Mouse (Mus musculus) layer of hippocampus, adult 9-10 months (tissue): ENCODE results near the gene Mien1.

ENCODE experiments used
- DNase-seq: peaks from one replicate; pipeline ENCODE4 v3.0.0; 2022; ENCODE audit warnings: low spot score

Mien1 gene

DNA sequence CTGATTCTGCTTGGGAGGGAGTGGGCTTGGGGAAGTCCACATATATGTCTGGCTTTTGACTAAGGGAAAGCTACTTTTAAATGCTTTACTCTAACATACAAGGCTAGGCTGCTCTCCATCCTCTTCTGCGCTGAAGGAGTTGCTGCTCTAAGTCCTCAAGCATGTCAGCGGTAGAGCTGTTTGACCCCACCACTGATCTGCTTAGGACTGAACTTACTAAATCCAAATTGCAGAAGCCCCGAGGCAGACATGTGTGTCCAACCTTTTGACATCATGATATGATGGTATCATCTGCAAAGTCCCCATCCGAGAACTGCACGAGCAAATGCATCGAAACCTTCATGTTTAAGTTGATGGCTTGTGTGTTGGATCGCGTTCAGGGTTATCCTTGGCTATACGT lies 21.1 kb upstream of the Mien1 start:
- DNase-seq: no peak

- DNase-seq: no peak
Measured at GRCm38 (mm10) chr11:98459071-98459741, 20.4 kb upstream of the Mien1 start.

DNA sequence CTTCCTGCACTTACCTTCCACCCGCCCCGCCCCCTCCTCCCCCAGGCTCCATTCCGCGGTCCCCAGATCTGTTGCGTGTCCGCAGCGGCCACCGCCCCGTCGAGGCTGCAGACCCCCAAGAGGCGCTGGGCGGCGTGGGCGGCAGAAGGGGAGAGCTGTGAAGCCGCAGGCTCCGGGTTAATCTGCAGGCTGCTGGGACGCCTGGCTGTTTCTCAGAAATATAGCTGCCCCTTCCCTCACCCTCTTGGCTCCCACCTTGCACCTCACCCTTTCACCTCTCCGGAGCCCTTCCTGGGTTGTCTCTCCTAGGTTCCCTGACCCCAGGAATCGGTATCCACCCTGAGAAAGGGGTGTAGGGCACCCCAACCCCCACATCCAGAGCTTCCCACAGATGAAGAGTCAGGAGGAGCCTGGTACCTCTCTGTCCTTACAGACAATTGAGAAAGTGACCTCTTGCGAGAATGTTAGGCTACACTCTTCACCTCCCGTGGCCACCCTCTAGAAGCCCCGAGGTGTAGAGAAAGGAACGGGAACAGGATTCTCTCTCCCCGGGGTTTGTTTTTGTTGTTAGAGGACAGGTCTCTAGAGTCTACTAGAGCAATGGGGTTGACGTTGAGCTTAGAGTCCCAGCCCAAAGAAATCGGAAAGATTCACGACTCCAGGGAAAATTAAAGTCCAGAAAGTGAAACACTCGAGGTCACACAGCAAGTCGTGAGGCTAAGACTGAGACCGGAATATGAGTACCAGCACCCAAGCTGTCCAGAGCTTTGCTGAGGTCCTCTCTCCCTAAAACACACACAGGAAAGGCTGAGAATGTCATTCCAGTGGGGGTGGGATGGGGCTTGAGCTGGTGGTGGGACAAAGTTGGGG lies 19.6 kb upstream of the Mien1 start:
- no peak for DNase-seq

GRCm38 (mm10) chr11:98457367-98458120 lies 18.8 kb upstream of the Mien1 start:
- DNase-seq: peak; percentile 31

DNA sequence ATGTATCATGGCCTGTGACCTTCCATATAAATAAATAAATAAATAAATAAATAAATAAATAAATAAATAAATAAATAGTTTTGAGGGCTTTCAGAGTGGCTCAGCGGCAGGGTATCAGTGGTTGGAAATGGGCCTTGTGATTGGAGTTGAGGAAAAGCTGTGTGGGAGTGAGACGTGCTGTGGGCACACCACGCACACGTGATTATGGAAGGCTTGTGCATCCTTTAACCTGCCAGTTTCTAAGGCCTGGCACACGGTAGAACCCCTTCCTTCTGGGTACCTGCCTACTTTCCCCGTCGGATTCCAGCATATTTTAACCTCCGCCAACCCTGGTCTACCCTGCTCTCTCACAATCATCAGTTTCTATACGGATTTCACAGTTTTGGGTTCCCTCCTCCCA lies 18.2 kb upstream of the Mien1 start:
- DNase-seq: no peak

- no peak for DNase-seq
Measured at GRCm38 (mm10) chr11:98456545-98456944, 17.8 kb upstream of the Mien1 start.

- DNase-seq: no peak
Measured at GRCm38 (mm10) chr11:98455484-98455883, 16.7 kb upstream of the Mien1 start.

DNA sequence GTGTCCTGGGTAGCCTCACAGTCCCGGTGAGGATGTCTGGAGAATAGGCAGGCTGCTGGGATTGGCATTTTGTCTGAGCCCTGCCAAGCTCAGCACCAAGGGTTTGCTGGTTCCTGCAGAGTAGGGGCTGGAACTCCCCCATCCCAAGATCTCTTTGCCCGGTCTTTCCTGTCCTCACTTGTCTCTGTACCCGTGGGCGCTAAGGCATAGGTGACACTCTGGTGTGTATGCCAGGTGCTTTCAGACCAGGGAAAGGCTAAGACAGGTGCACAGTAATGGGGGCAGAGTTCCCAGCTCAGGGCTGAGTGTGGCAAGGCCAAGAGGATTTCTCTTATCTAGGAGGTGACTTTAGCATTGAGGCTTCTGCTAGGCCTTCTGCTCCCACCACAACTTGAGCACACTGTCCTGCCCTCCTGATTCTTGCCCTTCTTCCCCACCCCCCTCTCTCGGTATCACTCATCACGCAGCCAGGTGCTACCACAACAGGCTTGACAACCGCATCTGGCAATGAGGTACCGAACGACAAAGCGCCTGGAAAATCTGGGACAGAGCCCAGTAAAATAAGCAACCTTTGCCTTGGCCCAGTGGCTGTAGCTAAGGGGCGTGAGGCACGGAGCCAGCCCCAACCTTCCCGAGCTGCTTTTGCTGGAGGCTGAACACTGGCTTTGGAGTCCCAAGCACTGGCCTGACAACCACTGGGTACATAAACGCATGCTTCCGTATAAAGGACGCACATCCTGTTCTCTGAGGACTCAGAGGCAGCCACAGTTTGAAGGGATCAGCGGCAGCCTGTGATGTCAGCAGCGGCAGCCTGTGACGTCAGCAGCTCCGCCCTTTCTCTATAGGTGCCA lies 11.4 kb upstream of the Mien1 start:
- DNase-seq: no peak

GRCm38 (mm10) chr11:98449419-98449818 lies 10.6 kb upstream of the Mien1 start:
- no peak for DNase-seq

- no peak for DNase-seq
Measured at GRCm38 (mm10) chr11:98448191-98448790, 9.5 kb upstream of the Mien1 start.

DNA sequence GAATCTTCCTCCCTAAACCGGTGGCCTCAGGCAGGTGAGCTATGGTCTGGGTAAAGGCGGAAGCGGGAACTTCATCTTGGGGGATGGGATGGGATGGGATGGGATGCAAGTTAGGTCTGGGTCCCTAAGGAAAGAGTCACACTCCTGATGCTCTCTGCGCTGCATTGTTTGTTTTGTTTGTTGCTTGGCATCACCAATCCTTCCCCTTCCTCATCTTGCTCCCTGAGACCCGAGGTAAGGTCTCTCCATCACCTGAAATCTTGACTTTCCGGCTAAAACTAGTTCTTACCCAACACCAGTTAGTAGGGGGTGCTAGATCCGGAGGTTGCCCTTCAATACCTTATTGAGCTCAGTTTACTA lies 8.7 kb upstream of the Mien1 start:
- DNase-seq: no peak

DNA sequence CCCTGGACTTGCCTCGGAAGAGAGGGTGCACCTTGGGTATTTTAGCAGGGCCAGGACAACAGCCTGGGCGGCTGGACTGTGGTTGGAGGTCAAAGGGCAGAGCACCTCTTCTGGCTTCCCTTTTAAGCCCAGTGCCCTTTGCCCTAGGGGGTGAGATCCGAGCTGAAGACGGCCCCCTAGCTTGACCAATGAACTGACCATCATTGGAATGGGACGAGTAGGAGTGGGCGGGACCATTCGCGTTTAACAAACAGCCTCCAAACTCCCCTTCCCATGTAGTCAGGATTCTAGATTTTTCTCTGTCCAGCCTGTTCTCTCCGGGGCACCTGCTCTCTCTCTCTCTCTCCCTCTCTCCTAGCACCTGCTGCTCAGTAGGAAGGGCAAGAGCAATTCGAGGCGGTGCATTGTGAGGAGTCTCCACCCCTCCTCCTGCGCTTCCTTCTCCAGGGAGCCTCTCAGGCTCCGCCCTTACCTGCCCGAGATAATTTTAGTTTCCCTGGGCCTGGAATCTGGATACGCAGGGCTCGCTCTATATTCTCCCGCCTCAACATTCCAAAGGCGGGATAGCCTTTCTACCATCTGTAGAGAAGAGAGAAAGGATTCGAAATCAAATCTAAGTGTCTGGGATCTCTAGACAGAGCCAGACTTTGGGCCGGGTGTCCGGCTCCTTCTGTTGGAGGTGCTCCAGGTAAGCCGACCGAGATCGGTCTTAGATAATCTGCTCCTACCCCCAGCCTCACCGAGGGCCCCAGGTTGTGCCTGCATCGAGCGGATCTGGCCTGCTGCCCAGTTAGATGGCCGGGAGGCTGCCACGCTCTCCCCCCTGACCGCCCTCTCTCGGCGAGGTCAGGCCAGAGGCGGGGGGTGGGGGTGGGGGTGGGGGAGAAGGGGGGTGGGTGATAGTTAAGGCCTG lies 8.0 kb upstream of the Mien1 start:
- no peak for DNase-seq

DNA sequence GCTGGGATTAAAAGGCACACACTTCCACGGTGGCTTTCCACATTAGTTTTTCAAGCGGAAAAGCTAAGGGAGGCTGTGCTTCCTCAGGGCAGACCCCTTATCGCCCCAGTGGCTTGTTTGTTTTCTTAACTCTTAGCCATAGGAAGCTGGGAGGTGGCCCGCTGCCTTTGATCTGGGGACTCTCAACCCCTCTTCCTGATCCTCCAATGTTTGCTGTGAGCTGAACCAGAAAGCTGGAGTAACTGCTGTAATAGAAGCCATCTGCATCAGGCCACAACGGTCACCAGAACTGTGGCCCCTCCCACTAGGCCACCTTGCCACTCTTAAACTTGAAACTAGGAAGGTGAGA lies 7.4 kb upstream of the Mien1 start, which contains the start of gene Grb7:
Gene Grb7, plus strand, starts transcription at position 182 of the 349 bp plus-strand sequence.
- DNase-seq: no peak

DNA sequence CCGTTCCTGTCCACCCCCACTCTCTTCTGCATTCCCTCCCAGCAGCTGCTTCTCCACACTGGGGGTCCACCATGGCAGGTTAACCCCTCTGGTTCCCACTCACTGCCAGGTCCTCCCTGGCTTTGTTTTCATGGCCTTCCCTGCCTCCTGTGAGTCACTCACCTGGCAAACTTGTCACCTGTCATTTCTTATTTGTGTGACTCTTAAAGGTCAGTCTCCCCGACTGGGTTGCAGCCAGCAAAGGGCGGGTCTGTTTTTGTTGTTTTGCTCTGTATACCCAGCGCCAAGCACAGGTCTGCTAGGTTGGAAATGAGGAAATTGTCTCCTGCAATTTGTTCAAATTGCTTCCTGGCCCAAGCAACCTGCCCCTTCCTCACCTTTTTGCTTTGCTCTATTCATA lies 6.9 kb upstream of the Mien1 start:
- no peak for DNase-seq

DNA sequence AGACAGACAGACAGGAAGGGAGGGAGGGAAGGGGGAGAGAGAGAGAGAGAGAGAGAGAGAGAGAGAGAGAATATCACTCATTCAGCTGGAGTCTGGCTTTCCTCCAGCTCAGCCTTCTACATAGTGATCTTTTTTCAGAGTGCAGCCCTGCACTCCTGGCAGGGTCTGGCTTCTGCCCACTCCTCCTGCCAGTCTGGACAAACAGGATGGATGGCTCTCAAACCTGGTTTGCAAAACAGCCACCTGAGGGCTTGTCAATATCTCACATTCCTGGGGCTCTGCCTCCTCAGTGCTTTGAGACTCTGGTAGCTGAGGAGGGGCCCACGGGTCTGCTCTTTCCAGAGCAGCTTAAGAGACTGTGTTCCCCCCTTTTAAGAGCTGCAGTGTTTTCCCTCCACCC lies 6.4 kb upstream of the Mien1 start:
- DNase-seq: no peak

GRCm38 (mm10) chr11:98443688-98444087 lies 4.9 kb upstream of the Mien1 start:
- DNase-seq: no peak

GRCm38 (mm10) chr11:98437441-98437840 lies 1.4 kb downstream of the Mien1 start:
- DNase-seq: no peak

- DNase-seq: no peak
Measured at GRCm38 (mm10) chr11:98435723-98436122, 3.1 kb downstream of the Mien1 start.

DNA sequence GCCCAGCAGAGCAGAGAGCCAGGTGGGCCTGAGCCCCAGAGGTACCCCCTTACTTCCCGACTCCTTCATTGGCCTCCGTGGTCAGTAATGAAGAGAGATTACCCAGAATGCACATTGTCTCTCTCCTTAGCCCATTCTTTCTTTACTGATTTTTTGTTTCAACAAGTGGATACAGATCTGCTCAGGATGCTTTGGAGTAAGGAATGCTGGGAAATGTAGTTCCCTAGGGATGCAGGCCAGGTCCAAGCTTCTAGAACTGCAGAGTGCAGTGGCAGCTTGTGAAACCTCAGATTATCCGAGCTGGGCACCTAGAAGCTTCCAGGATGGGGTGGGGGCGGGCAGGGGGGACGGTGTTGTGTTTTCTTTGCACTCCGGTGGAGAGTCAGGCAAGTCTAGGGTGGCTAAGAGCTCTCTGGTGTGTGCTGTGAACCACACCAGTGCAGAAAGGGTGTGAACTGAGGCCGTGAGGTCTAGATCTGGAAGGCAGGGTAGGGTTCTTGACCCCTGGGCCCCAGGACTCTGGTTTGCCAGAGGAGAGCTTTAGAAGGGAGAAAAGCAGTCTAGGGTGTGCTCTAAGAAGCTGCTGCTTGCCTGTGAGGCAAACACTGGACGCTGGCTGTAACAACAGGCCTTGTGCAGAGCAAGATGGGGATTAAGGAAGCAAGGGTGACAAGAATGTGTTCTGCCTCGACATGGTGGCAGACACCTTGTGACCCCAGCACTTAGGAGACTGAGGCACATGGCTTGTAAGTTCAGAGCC lies 6.9 kb downstream of the Mien1 start:
- no peak for DNase-seq

- DNase-seq: no peak
Measured at GRCm38 (mm10) chr11:98428436-98428835, 10.4 kb downstream of the Mien1 start.
